Mouse (Mus musculus) layer of hippocampus, adult 11-12 months (tissue): Measurements from ENCODE around the gene Akt3.

ENCODE experiments used
- DNase-seq: peaks from one replicate; pipeline ENCODE4 v3.0.0; 2022; ENCODE audit warnings: low spot score

Akt3 gene

GRCm38 (mm10) chr1:176982671-176983070, 275.3 kb downstream of the Akt3 start:
- no peak for DNase-seq

DNA sequence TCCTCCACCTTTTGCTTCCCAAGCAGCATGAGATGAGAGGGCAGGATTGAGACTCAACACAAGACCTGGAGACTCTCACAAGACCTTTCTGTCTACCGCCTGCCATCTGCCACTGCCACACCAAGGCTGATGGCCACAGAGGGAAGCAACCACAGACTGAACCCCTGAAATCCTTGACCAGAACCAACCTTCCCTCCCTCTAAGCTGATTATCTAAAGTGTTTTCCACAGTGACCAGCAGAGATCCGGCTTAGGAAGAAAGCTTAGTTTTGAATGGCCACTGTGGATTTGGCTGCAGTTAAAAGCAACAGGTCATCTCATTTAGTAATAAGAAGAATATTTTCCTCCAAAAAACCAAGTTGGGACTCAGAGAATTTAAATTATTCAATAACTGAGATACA, 276.5 kb downstream of the Akt3 start:
- DNase-seq: no peak

DNA sequence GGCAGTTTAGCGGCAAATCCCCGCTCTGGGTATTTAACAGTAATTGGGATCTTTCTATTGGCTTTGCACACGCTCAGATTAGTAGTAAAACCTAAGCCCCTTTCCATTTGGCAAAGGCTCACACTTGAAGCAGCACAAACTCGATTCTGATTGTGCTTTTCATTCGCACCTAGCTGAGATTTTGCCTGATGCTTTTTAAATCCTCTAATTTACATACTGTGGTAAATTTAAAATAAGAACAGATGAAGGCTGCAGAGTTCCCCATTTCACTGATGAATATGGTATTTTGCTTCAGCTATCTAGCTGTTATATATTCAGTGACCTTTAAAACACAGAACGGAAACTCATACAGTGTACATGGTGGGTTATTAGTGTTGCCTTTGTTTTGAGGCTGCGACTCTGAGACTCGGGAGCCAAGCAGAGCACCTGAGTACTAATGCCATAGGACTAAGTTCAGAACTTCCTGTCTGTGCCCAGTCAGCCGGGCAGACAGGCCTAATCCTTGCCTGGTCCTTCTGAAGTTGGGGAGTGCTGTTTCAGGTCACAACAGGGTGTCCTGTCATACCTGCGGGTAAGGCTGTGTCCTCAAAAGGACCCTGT, 277.1 kb downstream of the Akt3 start:
- no peak for DNase-seq

DNA sequence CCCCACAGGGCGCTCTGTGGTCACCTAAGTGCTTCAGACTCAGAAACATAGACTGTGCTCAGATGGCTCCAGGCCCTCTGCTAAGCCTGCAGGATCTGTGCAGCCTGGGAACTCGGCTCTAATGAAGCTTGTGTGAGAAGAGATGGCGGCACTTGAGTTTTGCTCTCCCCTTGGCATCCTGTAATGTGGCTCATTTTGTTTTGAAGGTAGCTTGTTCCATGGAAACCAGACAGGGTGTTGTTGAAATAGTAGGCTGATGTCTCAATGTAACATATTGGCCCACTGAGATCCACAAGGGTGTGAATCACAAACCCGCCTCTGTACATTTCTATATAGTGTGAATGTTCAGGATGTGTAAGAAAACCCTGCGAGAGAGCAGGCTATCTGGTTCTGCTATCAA, 277.9 kb downstream of the Akt3 start:
- DNase-seq: no peak

- DNase-seq: peak; percentile 68
These were observed 278.8 kb downstream of the Akt3 start for GRCm38 (mm10) chr1:176979235-176979634.

DNA sequence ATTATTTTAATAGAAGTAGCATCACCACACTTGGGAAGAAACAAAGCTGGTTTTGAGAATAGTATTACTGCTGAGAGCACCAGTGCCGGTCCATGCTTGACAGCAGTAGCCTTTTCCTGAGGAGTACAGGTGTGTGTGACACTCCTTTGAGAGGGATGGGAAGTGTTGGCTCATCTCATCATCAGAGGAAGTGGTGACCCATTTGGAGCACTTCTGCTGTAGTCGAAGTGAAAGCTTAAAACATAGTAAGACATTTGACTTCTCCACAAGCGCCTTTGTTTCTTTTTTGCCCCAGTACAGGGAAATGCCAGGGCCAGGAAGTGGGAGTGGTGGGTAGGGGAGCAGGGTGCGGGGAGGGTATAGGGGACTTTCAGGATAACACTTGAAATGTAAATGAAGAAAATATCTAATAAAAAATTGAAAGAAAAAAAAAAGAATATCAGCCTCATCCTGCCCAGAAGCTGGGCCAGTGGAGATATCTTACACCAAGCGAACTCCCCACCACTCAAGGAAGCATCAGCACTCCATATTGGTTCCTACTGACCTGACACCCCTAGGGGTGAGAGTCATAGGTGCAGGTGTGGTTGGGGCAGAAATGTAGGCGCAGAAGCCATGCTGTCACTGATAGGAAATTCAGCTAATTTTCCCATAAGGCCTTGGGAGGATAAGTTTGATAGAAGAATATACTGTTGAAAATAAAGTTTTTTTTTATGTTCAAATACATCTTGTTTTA, 284.5 kb downstream of the Akt3 start:
- no peak for DNase-seq

DNA sequence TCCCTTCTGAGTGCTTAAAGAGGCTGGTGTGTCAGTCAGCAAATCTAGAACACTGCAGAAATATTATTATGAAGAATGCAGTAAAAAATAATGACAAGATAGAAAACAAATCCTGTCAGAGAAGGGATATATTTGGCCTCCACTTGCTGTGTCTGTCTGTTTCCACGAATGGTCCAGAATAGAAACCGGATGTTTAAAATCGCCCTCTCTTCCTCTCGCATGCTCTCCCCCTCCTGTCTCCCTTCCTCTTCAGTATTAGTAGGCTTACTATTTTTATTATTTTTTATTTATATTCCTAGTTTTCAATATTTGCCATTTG, 286.6 kb downstream of the Akt3 start:
- no peak for DNase-seq

- no peak for DNase-seq
These were observed 287.1 kb downstream of the Akt3 start for GRCm38 (mm10) chr1:176970635-176971478.
